Mouse (Mus musculus) heart, embryonic 14.5 days (tissue): ENCODE results near the gene Sh3yl1. TPM values are rescaled to one million over a fixed set of nuclear protein-coding genes. Genes with fewer than 3 reads are reported as not detected.

Source experiments
- ATAC-seq: fragments of 200-750 bp; cut with Nextera tagmentation; 2 replicates; pipeline ENCODE4 v1.8.0; 2017; ENCODE audit warnings: low read depth, moderate TSS enrichment; ENCODE audit not compliant: insufficient number of reproducible peaks, insufficient read depth, low FRiP score
- H3K27ac ChIP-seq, 2 experiments: fragments of 200-500 bp in 1 of 2; fragments of 300-500 bp in 1 of 2; sonication (generic) in 1 of 2; replicated peaks in 1 of 2; 2 replicates each; pipeline ENCODE4 v1.5.1; 2012 to 2014; ENCODE audit warnings: low read depth in 2 of 2, low read length in 2 of 2, control low read depth in 1 of 2, mild to moderate bottlenecking in 1 of 2, mixed read lengths in 1 of 2; ENCODE audit not compliant: control insufficient read depth in 1 of 2, insufficient read depth in 1 of 2
- H3K27me3 ChIP-seq: fragments of 300-500 bp; sonication (generic); 2 replicates; pipeline ENCODE4 v1.6.1; 2014; ENCODE audit warnings: mild to moderate bottlenecking, low read length, control low read depth; ENCODE audit not compliant: control insufficient read depth, insufficient read depth
- H3K36me3 ChIP-seq: fragments of 300-500 bp; sonication (generic); 2 replicates; pipeline ENCODE4 v1.6.1; 2014; ENCODE audit warnings: mild to moderate bottlenecking, control low read depth, low read length, mixed read lengths; ENCODE audit not compliant: control insufficient read depth, insufficient read depth
- H3K4me1 ChIP-seq, 2 experiments: fragments of 200-500 bp in 1 of 2; fragments of 300-500 bp in 1 of 2; sonication (generic) in 1 of 2; 2 replicates each; pipeline ENCODE4 v1.6.1; 2012 to 2014; ENCODE audit warnings: low read length in 2 of 2, control low read depth in 1 of 2, mixed read lengths in 1 of 2; ENCODE audit not compliant: control insufficient read depth in 2 of 2, insufficient read depth in 2 of 2
- H3K4me2 ChIP-seq: fragments of 300-500 bp; sonication (generic); 2 replicates; pipeline ENCODE4 v1.6.1; 2014; ENCODE audit warnings: mild to moderate bottlenecking, low read length
- H3K4me3 ChIP-seq, 2 experiments: fragments of 200-500 bp in 1 of 2; fragments of 300-500 bp in 1 of 2; sonication (generic) in 1 of 2; 2 replicates each; pipeline ENCODE4 v1.5.1; 2012 to 2014; ENCODE audit warnings: low read length in 2 of 2, mild to moderate bottlenecking in 2 of 2, control low read depth in 1 of 2, low read depth in 1 of 2, moderate library complexity in 1 of 2; ENCODE audit not compliant: control insufficient read depth in 1 of 2, insufficient read depth in 1 of 2
- H3K9ac ChIP-seq: fragments of 300-500 bp; sonication (generic); 2 replicates; pipeline ENCODE4 v1.6.1; 2014; ENCODE audit warnings: mild to moderate bottlenecking, low read length
- H3K9me3 ChIP-seq: fragments of 300-500 bp; sonication (generic); 2 replicates; pipeline ENCODE4 v1.6.1; 2016; ENCODE audit warnings: low read length, control low read depth; ENCODE audit not compliant: control insufficient read depth
- WGBS: fragments of 180-500 bp; shearing (Covaris S2); extraction: QIAGEN DNeasy Blood & Tissue Kit; methylation state at CpG from one replicate; pipeline ENCODE4 v1.1.7; 2014; 5-methylcytosine and 5-hydroxymethylcytosine counted together
- polyA plus RNA-seq: library from polyadenylated mRNA; unstranded; fragments of >200 nt; fragmentation: Nextera tagmentation; extraction: Ambion mirVana; gene quantifications from 2 replicates; pipeline ENCODE4 v1.2.1, GENCODE M21; 2014

Sh3yl1 gene
- polyA plus RNA-seq, 1 experiment from 2014 or later, result 5.8 TPM

GRCm38 (mm10) chr12:30885891-30886290 lies 25.6 kb upstream of the Sh3yl1 start:
- Histone ChIP-seq H3K4me3 (no peak overlapping the region), H3K9me3 (no peaks in the 10 kb centered on the region), H3K9ac (no peak overlapping the region), H3K4me2 (no peak overlapping the region), H3K27ac (no peak overlapping the region), H3K36me3 (no peaks in the 10 kb centered on the region), H3K4me1 (peaks cover 0 to 6% of the 10 kb centered on the region in 2 experiments; a peak in 1 of 4 replicates), H3K27me3 (peaks cover 69% of the 10 kb centered on the region)
- no peak for ATAC-seq
- WGBS, result 75% methylated on average over 6 of the region's 6 CpGs

- Histone ChIP-seq H3K4me2 (no peak overlapping the region), H3K27ac (no peak overlapping the region), H3K9me3 (no peaks in the 10 kb centered on the region), H3K4me3 (no peak overlapping the region), H3K36me3 (no peaks in the 10 kb centered on the region), H3K4me1 (peaks cover 0 to 6% of the 10 kb centered on the region in 2 experiments; a peak in 1 of 4 replicates), H3K27me3 (peaks cover 55% of the 10 kb centered on the region), H3K9ac (no peak overlapping the region)
- 70% methylated on average over 4 of the region's 4 CpGs for WGBS
- no peak for ATAC-seq
These were observed 23.5 kb upstream of the Sh3yl1 start for GRCm38 (mm10) chr12:30888003-30888402.

- peaks cover 34% of the 10 kb centered on the region for H3K27me3 ChIP-seq
- no peak overlapping the region for H3K4me2 ChIP-seq
- H3K9me3 ChIP-seq, result no peaks in the 10 kb centered on the region
- ATAC-seq, result no peak
- no peak overlapping the region for H3K27ac ChIP-seq
- no peaks in the 10 kb centered on the region for H3K4me1 ChIP-seq
- H3K4me3 ChIP-seq, result no peak overlapping the region
- 33% methylated on average over 5 of the region's 5 CpGs for WGBS
- no peak overlapping the region for H3K9ac ChIP-seq
- H3K36me3 ChIP-seq, result peaks cover 14% of the 10 kb centered on the region
These were observed 21.4 kb upstream of the Sh3yl1 start for GRCm38 (mm10) chr12:30890067-30890466.

- H3K27ac ChIP-seq, result no peak overlapping the region
- H3K9ac ChIP-seq, result no peak overlapping the region
- H3K9me3 ChIP-seq, result no peaks in the 10 kb centered on the region
- H3K36me3 ChIP-seq, result peaks cover 17% of the 10 kb centered on the region
- no peak overlapping the region for H3K4me2 ChIP-seq
- 79% methylated on average over 7 of the region's 7 CpGs for WGBS
- no peak for ATAC-seq
- peaks cover 21% of the 10 kb centered on the region for H3K27me3 ChIP-seq
- H3K4me3 ChIP-seq, result no peak overlapping the region
- H3K4me1 ChIP-seq, result no peaks in the 10 kb centered on the region
These were observed 20.0 kb upstream of the Sh3yl1 start for GRCm38 (mm10) chr12:30891438-30891837.

- 84% methylated on average over 4 of the region's 4 CpGs for WGBS
- H3K9ac ChIP-seq, result no peak overlapping the region
- no peaks in the 10 kb centered on the region for H3K27me3 ChIP-seq
- no peak overlapping the region for H3K4me2 ChIP-seq
- H3K27ac ChIP-seq, result no peak overlapping the region
- H3K9me3 ChIP-seq, result no peaks in the 10 kb centered on the region
- peaks cover 39% of the 10 kb centered on the region for H3K36me3 ChIP-seq
- H3K4me3 ChIP-seq, result no peak overlapping the region
- H3K4me1 ChIP-seq, result no peaks in the 10 kb centered on the region
- ATAC-seq, result no peak
These were observed 14.4 kb upstream of the Sh3yl1 start for GRCm38 (mm10) chr12:30897039-30897438.

- peaks cover 2 to 11% of the 10 kb centered on the region in 2 experiments; a peak in 3 of 4 replicates for H3K4me1 ChIP-seq
- no peaks in the 10 kb centered on the region for H3K9me3 ChIP-seq
- 89% methylated on average over 1 of the region's 1 CpGs for WGBS
- no peaks in the 10 kb centered on the region for H3K27me3 ChIP-seq
- no peak overlapping the region for H3K9ac ChIP-seq
- H3K36me3 ChIP-seq, result peaks cover 18% of the 10 kb centered on the region
- H3K27ac ChIP-seq, result no peak overlapping the region
- ATAC-seq, result no peak
- H3K4me3 ChIP-seq, result no peak overlapping the region
- no peak overlapping the region for H3K4me2 ChIP-seq
These were observed 2.8 kb upstream of the Sh3yl1 start for GRCm38 (mm10) chr12:30908658-30909057.

GRCm38 (mm10) chr12:30909881-30910280 lies 1.6 kb upstream of the Sh3yl1 start:
- Histone ChIP-seq H3K27ac (no peak overlapping the region), H3K4me2 (no peak overlapping the region), H3K4me3 (no peak overlapping the region), H3K36me3 (peaks cover 9% of the 10 kb centered on the region), H3K9ac (no peak overlapping the region), H3K4me1 (peaks cover 2 to 11% of the 10 kb centered on the region in 2 experiments; a peak in 3 of 4 replicates), H3K27me3 (no peaks in the 10 kb centered on the region), H3K9me3 (no peaks in the 10 kb centered on the region)
- 81% methylated on average over 2 of the region's 2 CpGs for WGBS
- no peak for ATAC-seq

GRCm38 (mm10) chr12:30910860-30911259 lies 608 bp upstream of the Sh3yl1 start:
- Histone ChIP-seq H3K4me2 (peak overlapping the region; percentile 91), H3K9me3 (no peaks in the 10 kb centered on the region), H3K4me1 (peaks cover 2 to 11% of the 10 kb centered on the region in 2 experiments; a peak in 3 of 4 replicates), H3K36me3 (0 out of 2 replicates have a peak, but pooled peaks cover 5% of the 10 kb centered on the region), H3K4me3 (peak overlapping the region; percentile 53 to 79), H3K27me3 (no peaks in the 10 kb centered on the region), H3K9ac (peak overlapping the region; percentile 93), H3K27ac (peak overlapping the region; percentile 8 to 39; a peak in 3 of 4 replicates)
- WGBS, result 15% methylated on average over 8 of the region's 8 CpGs
- no peak for ATAC-seq
